Mouse (Mus musculus) left cerebral cortex, adult 11 months (tissue): Measurements from ENCODE around the gene Afg1l.

Experiments
- DNase-seq: peaks from one replicate; pipeline ENCODE4 v3.0.0; 2022; ENCODE audit warnings: low spot score

Gene Afg1l

GRCm38 (mm10) chr10:42478341-42478720 lies at the start of gene Afg1l:
Afg1l (minus strand) TSS chr10:42478565.
- peak; percentile 90 for DNase-seq

- DNase-seq = no peak
Measured at GRCm38 (mm10) chr10:42525682-42526081, 47.3 kb upstream of the Afg1l start.

- DNase-seq = no peak
Measured at GRCm38 (mm10) chr10:42523556-42524162, 45.3 kb upstream of the Afg1l start.

- no peak for DNase-seq
Measured at GRCm38 (mm10) chr10:42522912-42523311, 44.5 kb upstream of the Afg1l start.

- no peak for DNase-seq
Measured at GRCm38 (mm10) chr10:42521315-42521981, 43.1 kb upstream of the Afg1l start.

- no peak for DNase-seq
Measured at GRCm38 (mm10) chr10:42518363-42518762, 40.0 kb upstream of the Afg1l start.

GRCm38 (mm10) chr10:42514125-42514524 lies 35.8 kb upstream of the Afg1l start:
- DNase-seq = no peak

- DNase-seq = no peak
Measured at GRCm38 (mm10) chr10:42511184-42512135, 33.1 kb upstream of the Afg1l start.

GRCm38 (mm10) chr10:42510141-42510540 lies 31.8 kb upstream of the Afg1l start:
- no peak for DNase-seq

- no peak for DNase-seq
Measured at GRCm38 (mm10) chr10:42504096-42504710, 25.8 kb upstream of the Afg1l start.

GRCm38 (mm10) chr10:42502349-42503111 lies 24.2 kb upstream of the Afg1l start:
- peak; percentile 51 for DNase-seq

- peak; percentile 95 for DNase-seq
Measured at GRCm38 (mm10) chr10:42501775-42502348, 23.5 kb upstream of the Afg1l start, which contains the start of gene Snx3. Snx3 (plus strand) TSS chr10:42502030.

GRCm38 (mm10) chr10:42501161-42501560 lies 22.8 kb upstream of the Afg1l start:
- DNase-seq = no peak

- no peak for DNase-seq
Measured at GRCm38 (mm10) chr10:42500611-42501010, 22.2 kb upstream of the Afg1l start.

GRCm38 (mm10) chr10:42493000-42493399 lies 14.6 kb upstream of the Afg1l start:
- no peak for DNase-seq

GRCm38 (mm10) chr10:42492027-42492771 lies 13.8 kb upstream of the Afg1l start:
- no peak for DNase-seq

- DNase-seq = no peak
Measured at GRCm38 (mm10) chr10:42491158-42491557, 12.8 kb upstream of the Afg1l start.

GRCm38 (mm10) chr10:42488606-42489296 lies 10.4 kb upstream of the Afg1l start:
- DNase-seq = no peak

GRCm38 (mm10) chr10:42480719-42481118 lies 2.4 kb upstream of the Afg1l start:
- no peak for DNase-seq
